Mouse (Mus musculus) mature B cell (primary cell): ENCODE measurements around the gene Serf2.
"Not testable (repeated sequence)": the region's sequence is repeated elsewhere in the genome, so short reads cannot be mapped to it uniquely, and the experiment has no call there.

Source experiments
- in situ Hi-C: fragments of 300-500 bp; cut with MboI; formaldehyde crosslinking; loops from 2 replicates; pipeline ENCODE4 v1.14.3; 2019

Gene Serf2

DNA sequence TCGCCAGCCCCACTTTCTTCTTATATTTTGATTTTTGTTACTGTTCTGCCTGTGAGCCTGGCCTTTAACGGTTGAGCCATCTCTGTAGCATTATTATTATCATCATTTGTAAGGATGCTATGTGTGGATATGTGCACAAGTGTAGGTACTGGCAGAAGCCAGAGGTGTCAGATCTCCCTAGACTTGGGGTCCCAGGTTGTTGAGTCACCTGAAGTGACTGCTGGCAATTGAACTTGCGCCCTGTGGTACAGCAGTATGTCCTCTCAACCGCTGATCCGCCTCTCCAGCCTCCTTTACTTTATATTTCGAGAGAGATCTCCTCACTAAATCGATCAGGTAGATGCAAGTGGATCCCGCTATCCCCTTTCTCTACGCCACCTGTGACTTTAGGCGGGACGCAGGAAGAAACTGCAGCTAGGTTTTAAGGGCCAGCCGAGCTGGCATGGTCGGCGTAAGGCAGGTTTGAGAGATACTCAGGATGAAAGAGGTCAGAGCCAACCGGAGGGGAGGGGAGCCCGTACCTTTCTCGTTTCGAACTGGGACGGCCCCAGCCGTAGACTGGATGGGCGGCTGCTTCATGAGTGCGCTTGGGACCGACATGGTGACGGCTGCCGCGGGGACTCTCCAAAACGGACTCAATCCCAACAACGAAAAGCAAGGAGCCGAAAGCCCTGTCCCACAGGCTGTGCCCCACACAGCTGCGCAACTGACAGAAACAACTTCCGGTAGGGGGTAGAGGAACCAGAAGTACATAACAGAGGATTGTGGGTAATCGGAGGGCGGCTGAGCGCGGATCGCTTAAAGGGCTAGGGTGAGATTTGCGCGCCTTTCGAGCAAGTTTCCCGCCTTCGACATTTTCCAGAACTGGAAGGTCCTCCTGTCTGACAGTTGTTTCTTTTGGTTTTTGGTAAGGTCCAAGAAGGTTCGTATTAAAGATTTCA, 57.2 kb downstream of the Serf2 start, which contains the start of the genes Mfap1a and Wdr76:
Gene Mfap1a (minus strand): TSS at position 724 of the 941 bp plus-strand sequence.
Gene Wdr76 (plus strand): TSS at position 782 of the 941 bp plus-strand sequence.
- in situ Hi-C loops, result not testable (repeated sequence)

DNA sequence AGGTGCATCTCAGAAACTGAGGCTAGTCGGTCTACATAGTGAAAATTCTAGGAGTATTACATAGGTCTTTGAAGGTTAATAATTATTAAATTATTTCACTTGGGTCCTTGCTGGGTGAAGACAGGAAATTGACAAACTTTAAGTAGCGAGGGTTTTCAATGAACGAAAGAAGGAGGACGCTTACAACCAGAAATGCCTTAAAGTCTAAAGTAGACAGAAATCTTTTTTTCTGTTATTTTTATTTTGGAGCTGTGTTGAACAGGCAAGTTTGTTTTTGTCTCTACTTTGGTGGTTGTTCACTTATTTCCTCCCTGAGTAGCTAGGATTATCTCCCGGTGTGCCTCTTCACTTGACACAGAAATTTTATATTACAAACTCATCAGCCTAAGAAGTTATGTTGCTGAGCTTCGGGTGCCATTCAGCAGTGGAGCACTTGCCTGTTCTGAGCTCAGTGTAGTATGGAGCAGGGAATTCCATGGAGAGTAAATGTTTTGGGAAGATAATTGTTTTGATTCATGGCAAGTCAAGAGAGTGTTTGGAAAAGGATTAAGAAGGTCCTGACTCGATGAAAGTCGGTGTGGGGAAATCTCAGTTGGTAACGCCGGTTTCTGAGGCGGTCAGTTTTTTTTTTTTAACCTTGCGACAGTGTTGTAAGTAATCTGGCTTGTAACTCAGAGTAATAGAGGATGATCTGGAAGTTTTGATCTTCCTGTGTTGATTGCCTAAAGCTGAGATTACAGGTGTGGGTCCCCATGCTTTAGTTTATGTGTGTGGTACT, 58.4 kb downstream of the Serf2 start:
- in situ Hi-C loops, result no loop called here
